Comparison of ENCODE assay signal across 16 mouse cellular contexts in genomic region chr13:49156645-49157044, GRCm38 (mm10). TPM values are rescaled to one million over a fixed set of nuclear protein-coding genes. Genes with fewer than 3 reads are reported as not detected.
DNase-seq lines count a peak whose midpoint lies in the region; ATAC-seq and TF ChIP-seq lines count a peak whose summit lies in the region.
"Had no signal": no experiment of that assay in that cellular context is flagged by ENCODE, and none has a peak within 500 bp of the region (broad histone marks: within the 10 kb centered on the region; RNA-seq: fewer than 3 reads in every experiment).

No protein-coding gene starts in this region.

- H3K4me1 ChIP-seq in intestine, postnatal 0 days (replicated peaks; ENCODE audit: control insufficient read depth, insufficient read depth, low read length): no peaks in the 10 kb centered on the region
- peaks cover 10% of the 10 kb centered on the region for H3K4me1 ChIP-seq in intestine, embryonic 15.5 days (replicated peaks)
- H3K4me1 ChIP-seq in spleen, adult 2 months (ENCODE audit: control insufficient read depth, insufficient read depth, insufficient read length): no peaks in the 10 kb centered on the region
- no peaks in the 10 kb centered on the region for H3K4me1 ChIP-seq in stomach, postnatal 0 days (replicated peaks; ENCODE audit: control insufficient read depth, insufficient read depth)
- H3K4me1 ChIP-seq: embryonic facial prominence, embryonic 12.5 days; forebrain, embryonic 12.5 days; limb, embryonic 12.5 days had no signal

- H3K27me3 ChIP-seq in intestine, postnatal 0 days (replicated peaks; ENCODE audit: control insufficient read depth, insufficient read depth, low read length): no peaks in the 10 kb centered on the region
- H3K27me3 ChIP-seq in intestine, embryonic 15.5 days (replicated peaks): no peaks in the 10 kb centered on the region
- no peaks in the 10 kb centered on the region for H3K27me3 ChIP-seq in spleen, adult 2 months (ENCODE audit: control insufficient read depth, insufficient read depth, low read length)
- H3K27me3 ChIP-seq in Patski: peaks cover 13% of the 10 kb centered on the region
- H3K27me3 ChIP-seq in stomach, postnatal 0 days (ENCODE audit: control insufficient read depth, insufficient read depth, low read length): no peaks in the 10 kb centered on the region
- H3K27me3 ChIP-seq: embryonic facial prominence, embryonic 12.5 days; forebrain, embryonic 12.5 days; hindbrain, embryonic 15.5 days; neural tube, embryonic 13.5 days had no signal

- no peak overlapping the region for H3K4me2 ChIP-seq in intestine, postnatal 0 days (replicated peaks; ENCODE audit: low read depth)
- H3K4me2 ChIP-seq in intestine, embryonic 15.5 days (replicated peaks): no peak overlapping the region
- no peak overlapping the region for H3K4me2 ChIP-seq in stomach, postnatal 0 days (replicated peaks; ENCODE audit: low read depth)
- H3K4me2 ChIP-seq: embryonic facial prominence, embryonic 12.5 days; forebrain, embryonic 12.5 days; heart, embryonic 13.5 days; hindbrain, embryonic 15.5 days; limb, embryonic 12.5 days; midbrain, embryonic 11.5 days; neural tube, embryonic 13.5 days had no signal

- no peak for TF ChIP-seq POLR2A in spleen, adult 2 months (IDR thresholded peaks at IDR 0.05; ENCODE audit: low read depth, low read length)

- no peak overlapping the region for H3K9ac ChIP-seq in intestine, postnatal 0 days (ENCODE audit: low read depth, low read length)
- no peak overlapping the region for H3K9ac ChIP-seq in intestine, embryonic 15.5 days
- H3K9ac ChIP-seq in stomach, postnatal 0 days (ENCODE audit: low read length): no peak overlapping the region
- H3K9ac ChIP-seq: embryonic facial prominence, embryonic 12.5 days; forebrain, embryonic 12.5 days; heart, embryonic 13.5 days; hindbrain, embryonic 15.5 days; limb, embryonic 12.5 days; neural tube, embryonic 13.5 days had no signal

- POLR2A ChIA-PET in Patski (lab: Charles Lee): interaction anchor here (1.1 kb wide), 1 partner anchor 11 kb away, joined by 4 read pairs; no protein-coding TSS in a partner anchor

- no peaks in the 10 kb centered on the region for H3K36me3 ChIP-seq in intestine, postnatal 0 days (ENCODE audit: control insufficient read depth, insufficient read depth)
- H3K36me3 ChIP-seq in intestine, embryonic 15.5 days: no peaks in the 10 kb centered on the region
- H3K36me3 ChIP-seq in spleen, adult 2 months (ENCODE audit: control insufficient read depth, insufficient read depth, low read length): no peaks in the 10 kb centered on the region
- H3K36me3 ChIP-seq in stomach, postnatal 0 days (ENCODE audit: control insufficient read depth, insufficient read depth, low read length): no peaks in the 10 kb centered on the region
- H3K36me3 ChIP-seq: embryonic facial prominence, embryonic 12.5 days; forebrain, embryonic 12.5 days; heart, embryonic 13.5 days; hindbrain, embryonic 15.5 days; limb, embryonic 12.5 days; neural tube, embryonic 13.5 days had no signal

- in situ Hi-C loops in Patski (cut with MboI; ENCODE audit: low pct_unique_long_range_greater_than_20kb): no loop called here

- no peak for ATAC-seq in intestine, postnatal 0 days
- no peak for ATAC-seq in intestine, embryonic 15.5 days
- no peak for ATAC-seq in Patski
- ATAC-seq in stomach, postnatal 0 days (ENCODE audit: low FRiP score, low TSS enrichment): no peak

- no peaks in the 10 kb centered on the region for H3K9me3 ChIP-seq in intestine, postnatal 0 days (ENCODE audit: control insufficient read depth)
- H3K9me3 ChIP-seq in intestine, embryonic 15.5 days: no peaks in the 10 kb centered on the region
- H3K9me3 ChIP-seq in stomach, postnatal 0 days (ENCODE audit: control insufficient read depth, low read length): no peaks in the 10 kb centered on the region
- H3K9me3 ChIP-seq: embryonic facial prominence, embryonic 12.5 days; forebrain, embryonic 12.5 days; hindbrain, embryonic 15.5 days; limb, embryonic 12.5 days had no signal

- 81% methylated on average over 4 of the region's 4 CpGs for WGBS in intestine, postnatal 0 days
- 84% methylated on average over 4 of the region's 4 CpGs for WGBS in intestine, embryonic 15.5 days
- WGBS in spleen, adult 2 months: 66% methylated on average over 4 of the region's 4 CpGs
- 83% methylated on average over 4 of the region's 4 CpGs for WGBS in stomach, postnatal 0 days

- CTCF ChIA-PET in Patski (lab: Charles Lee): no interaction called here

- no peak overlapping the region for H3K4me3 ChIP-seq in intestine, postnatal 0 days (ENCODE audit: low read depth, low read length)
- H3K4me3 ChIP-seq in intestine, embryonic 15.5 days (replicated peaks): no peak overlapping the region
- H3K4me3 ChIP-seq in spleen, adult 2 months (ENCODE audit: extremely low read depth, insufficient read depth, insufficient read length): no peak overlapping the region
- no peak overlapping the region for H3K4me3 ChIP-seq in stomach, postnatal 0 days (ENCODE audit: low read depth, low read length)
- H3K4me3 ChIP-seq: embryonic facial prominence, embryonic 12.5 days; forebrain, embryonic 12.5 days; heart, embryonic 13.5 days; hindbrain, embryonic 15.5 days; limb, embryonic 12.5 days; neural tube, embryonic 13.5 days had no signal

- no peak for TF ChIP-seq EP300 in stomach, postnatal 0 days (optimal IDR thresholded peaks at IDR 0.05)

- H3K27ac ChIP-seq in intestine, postnatal 0 days (ENCODE audit: low read depth, low read length): no peak overlapping the region
- no peak overlapping the region for H3K27ac ChIP-seq in intestine, embryonic 15.5 days
- H3K27ac ChIP-seq in spleen, adult 2 months (ENCODE audit: insufficient read depth, low read length): no peak overlapping the region
- no peak overlapping the region for H3K27ac ChIP-seq in stomach, postnatal 0 days (replicated peaks)
- H3K27ac ChIP-seq: embryonic facial prominence, embryonic 12.5 days; forebrain, embryonic 12.5 days; heart, embryonic 13.5 days; hindbrain, embryonic 15.5 days; limb, embryonic 12.5 days; neural tube, embryonic 13.5 days had no signal

- TF ChIP-seq CTCF in intestine, postnatal 0 days (IDR thresholded peaks at IDR 0.05; ENCODE audit: low read depth): peak; percentile 59
- 0 out of 2 replicates have a peak, but pooled peaks have one; percentile 9 for TF ChIP-seq CTCF in spleen, adult 2 months (IDR thresholded peaks at IDR 0.05; ENCODE audit: extremely low read depth, insufficient read depth, insufficient read length, insufficient replicate concordance)
- peak; percentile 64 for TF ChIP-seq CTCF in Patski (IDR thresholded peaks at IDR 0.05)
- TF ChIP-seq CTCF in stomach, postnatal 0 days (IDR thresholded peaks at IDR 0.05; ENCODE audit: low read depth): peak; percentile 57

- DNase-seq in spleen, adult 2 months (ENCODE audit: low read depth in 1 of 2, low spot score in 2 of 2): no peak
- no peak for DNase-seq in spleen, postnatal 4 days (ENCODE audit: low spot score in 2 of 2)
- DNase-seq in Patski (ENCODE audit: low read depth, low spot score): no peak
- DNase-seq in stomach, postnatal 0 days (ENCODE audit: low spot score): no peak
- DNase-seq in retina, postnatal 1 day: no peak
- DNase-seq: cerebellum, postnatal 36 days; gastrocnemius, postnatal 25 days had no signal

RNA-seq across cellular contexts. Expression of gene Wnk2, which starts 8.8 kb away (rescaled TPM):
- polyA plus RNA-seq in intestine, postnatal 0 days (2015; fragmentation: Nextera tagmentation; extraction: Ambion mirVana): 1.7 and 2.3 TPM in 2 replicates
- 3.1 and 4.1 TPM in 2 replicates for polyA plus RNA-seq in intestine, embryonic 15.5 days (2015; fragmentation: Nextera tagmentation; extraction: Ambion mirVana)
- polyA plus RNA-seq in spleen, adult 2 months (2012; rRNA removed): 0.62 and 0.87 TPM in 2 replicates
- 1.8 TPM for polyA plus RNA-seq in Patski (2021)
- polyA plus RNA-seq in stomach, postnatal 0 days (2015; fragmentation: Nextera tagmentation; extraction: Ambion mirVana): 1.6 and 1.7 TPM in 2 replicates

RNA-seq across cellular contexts. Expression of gene Ninj1, which starts 30.6 kb away (rescaled TPM):
- 108 and 111 TPM in 2 replicates for polyA plus RNA-seq in intestine, postnatal 0 days (2015; fragmentation: Nextera tagmentation; extraction: Ambion mirVana)
- polyA plus RNA-seq in intestine, embryonic 15.5 days (2015; fragmentation: Nextera tagmentation; extraction: Ambion mirVana): 54.8 and 62.1 TPM in 2 replicates
- 234 and 343 TPM in 2 replicates for polyA plus RNA-seq in spleen, adult 2 months (2012; rRNA removed)
- polyA plus RNA-seq in Patski (2021): 106 TPM
- 76.3 and 83.1 TPM in 2 replicates for polyA plus RNA-seq in stomach, postnatal 0 days (2015; fragmentation: Nextera tagmentation; extraction: Ambion mirVana)

RNA-seq across cellular contexts. Expression of gene Card19, which starts 59.2 kb away (rescaled TPM):
- polyA plus RNA-seq in intestine, postnatal 0 days (2015; fragmentation: Nextera tagmentation; extraction: Ambion mirVana): 105 and 117 TPM in 2 replicates
- polyA plus RNA-seq in intestine, embryonic 15.5 days (2015; fragmentation: Nextera tagmentation; extraction: Ambion mirVana): 52.6 and 54.8 TPM in 2 replicates
- 79.4 and 106 TPM in 2 replicates for polyA plus RNA-seq in spleen, adult 2 months (2012; rRNA removed)
- 58.9 TPM for polyA plus RNA-seq in Patski (2021)
- polyA plus RNA-seq in stomach, postnatal 0 days (2015; fragmentation: Nextera tagmentation; extraction: Ambion mirVana): 83.5 and 86.2 TPM in 2 replicates

Comparison
In these comparisons a context has a peak if more than half of its experiments do, and no peak if none do; other contexts are left out.
1. CTCF ChIP-seq: peak in every context shown above with its lines; median percentile 64 in Patski; 59 in intestine, postnatal 0 days; 57 in stomach, postnatal 0 days; 9 in spleen, adult 2 months.